Mouse (Mus musculus): ENCODE data around the gene Spns3. TPM values are rescaled to one million over a fixed set of nuclear protein-coding genes. Genes with fewer than 3 reads are reported as not detected.

Spns3 gene
- total RNA-seq, 1 experiment from 2014 or later = 15.2 TPM

GRCm38 (mm10) chr11:72475408-72475807, 74.9 kb downstream of the Spns3 start:
- ATAC-seq (replicated peaks in 1 of 2; ENCODE audit: insufficient read depth in 1 of 2, low FRiP score in 2 of 2, low TSS enrichment in 1 of 2, low read depth in 1 of 2, poor library complexity in 2 of 2, severe bottlenecking in 2 of 2) = peak; percentile 68 to 77

GRCm38 (mm10) chr11:72474926-72475325, 75.4 kb downstream of the Spns3 start:
- no peak for ATAC-seq (replicated peaks in 1 of 2; ENCODE audit: insufficient read depth in 1 of 2, low FRiP score in 2 of 2, low TSS enrichment in 1 of 2, low read depth in 1 of 2, poor library complexity in 2 of 2, severe bottlenecking in 2 of 2)

GRCm38 (mm10) chr11:72473540-72473939, 76.8 kb downstream of the Spns3 start:
- ATAC-seq (replicated peaks in 1 of 2; ENCODE audit: insufficient read depth in 1 of 2, low FRiP score in 2 of 2, low TSS enrichment in 1 of 2, low read depth in 1 of 2, poor library complexity in 2 of 2, severe bottlenecking in 2 of 2) = no peak

GRCm38 (mm10) chr11:72471381-72471780, 78.9 kb downstream of the Spns3 start:
- ATAC-seq (replicated peaks in 1 of 2; ENCODE audit: insufficient read depth in 1 of 2, low FRiP score in 2 of 2, low TSS enrichment in 1 of 2, low read depth in 1 of 2, poor library complexity in 2 of 2, severe bottlenecking in 2 of 2) = no peak

GRCm38 (mm10) chr11:72470004-72470403, 80.3 kb downstream of the Spns3 start:
- no peak for ATAC-seq (replicated peaks in 1 of 2; ENCODE audit: insufficient read depth in 1 of 2, low FRiP score in 2 of 2, low TSS enrichment in 1 of 2, low read depth in 1 of 2, poor library complexity in 2 of 2, severe bottlenecking in 2 of 2)

- peak in 1 of 2 experiments; percentile 46; a peak in 3 of 4 replicates for ATAC-seq (replicated peaks in 1 of 2; ENCODE audit: insufficient read depth in 1 of 2, low FRiP score in 2 of 2, low TSS enrichment in 1 of 2, low read depth in 1 of 2, poor library complexity in 2 of 2, severe bottlenecking in 2 of 2)
Observed at GRCm38 (mm10) chr11:72469217-72469616, 81.1 kb downstream of the Spns3 start.

- ATAC-seq (replicated peaks in 1 of 2; ENCODE audit: insufficient read depth in 1 of 2, low FRiP score in 2 of 2, low TSS enrichment in 1 of 2, low read depth in 1 of 2, poor library complexity in 2 of 2, severe bottlenecking in 2 of 2) = no peak
Observed at GRCm38 (mm10) chr11:72468525-72468924, 81.8 kb downstream of the Spns3 start.

- peak; percentile 74 to 79 for ATAC-seq (replicated peaks in 1 of 2; ENCODE audit: insufficient read depth in 1 of 2, low FRiP score in 2 of 2, low TSS enrichment in 1 of 2, low read depth in 1 of 2, poor library complexity in 2 of 2, severe bottlenecking in 2 of 2)
Observed at GRCm38 (mm10) chr11:72466694-72467507, 83.4 kb downstream of the Spns3 start.

- no peak for ATAC-seq (replicated peaks in 1 of 2; ENCODE audit: insufficient read depth in 1 of 2, low FRiP score in 2 of 2, low TSS enrichment in 1 of 2, low read depth in 1 of 2, poor library complexity in 2 of 2, severe bottlenecking in 2 of 2)
Observed at GRCm38 (mm10) chr11:72465978-72466693, 84.2 kb downstream of the Spns3 start.

GRCm38 (mm10) chr11:72464821-72465220, 85.5 kb downstream of the Spns3 start:
- ATAC-seq (replicated peaks in 1 of 2; ENCODE audit: insufficient read depth in 1 of 2, low FRiP score in 2 of 2, low TSS enrichment in 1 of 2, low read depth in 1 of 2, poor library complexity in 2 of 2, severe bottlenecking in 2 of 2) = no peak

GRCm38 (mm10) chr11:72461500-72461981, 88.8 kb downstream of the Spns3 start:
- ATAC-seq (replicated peaks in 1 of 2; ENCODE audit: insufficient read depth in 1 of 2, low FRiP score in 2 of 2, low TSS enrichment in 1 of 2, low read depth in 1 of 2, poor library complexity in 2 of 2, severe bottlenecking in 2 of 2) = no peak

- ATAC-seq (replicated peaks in 1 of 2; ENCODE audit: insufficient read depth in 1 of 2, low FRiP score in 2 of 2, low TSS enrichment in 1 of 2, low read depth in 1 of 2, poor library complexity in 2 of 2, severe bottlenecking in 2 of 2) = no peak; a peak in 1 of 4 replicates
Observed at GRCm38 (mm10) chr11:72458502-72458901, 91.8 kb downstream of the Spns3 start.

GRCm38 (mm10) chr11:72457995-72458496, 92.3 kb downstream of the Spns3 start:
- peak; percentile 34 to 57; a peak in 3 of 4 replicates for ATAC-seq (replicated peaks in 1 of 2; ENCODE audit: insufficient read depth in 1 of 2, low FRiP score in 2 of 2, low TSS enrichment in 1 of 2, low read depth in 1 of 2, poor library complexity in 2 of 2, severe bottlenecking in 2 of 2)

GRCm38 (mm10) chr11:72455694-72456093, 94.6 kb downstream of the Spns3 start:
- ATAC-seq (replicated peaks in 1 of 2; ENCODE audit: insufficient read depth in 1 of 2, low FRiP score in 2 of 2, low TSS enrichment in 1 of 2, low read depth in 1 of 2, poor library complexity in 2 of 2, severe bottlenecking in 2 of 2) = no peak

- ATAC-seq (replicated peaks in 1 of 2; ENCODE audit: insufficient read depth in 1 of 2, low FRiP score in 2 of 2, low TSS enrichment in 1 of 2, low read depth in 1 of 2, poor library complexity in 2 of 2, severe bottlenecking in 2 of 2) = no peak
Observed at GRCm38 (mm10) chr11:72453105-72453953, 97.0 kb downstream of the Spns3 start.

- no peak for ATAC-seq (replicated peaks in 1 of 2; ENCODE audit: insufficient read depth in 1 of 2, low FRiP score in 2 of 2, low TSS enrichment in 1 of 2, low read depth in 1 of 2, poor library complexity in 2 of 2, severe bottlenecking in 2 of 2)
Observed at GRCm38 (mm10) chr11:72452140-72452665, 98.1 kb downstream of the Spns3 start.

GRCm38 (mm10) chr11:72447475-72447874, 102.8 kb downstream of the Spns3 start:
- ATAC-seq (replicated peaks in 1 of 2; ENCODE audit: insufficient read depth in 1 of 2, low FRiP score in 2 of 2, low TSS enrichment in 1 of 2, low read depth in 1 of 2, poor library complexity in 2 of 2, severe bottlenecking in 2 of 2) = peak; percentile 17 to 25; a peak in 1 of 4 replicates
